Mouse (Mus musculus) small intestine, adult 2 months (tissue): ENCODE measurements around the gene Dlg5. TPM values are rescaled to one million over a fixed set of nuclear protein-coding genes. Genes with fewer than 3 reads are reported as not detected.

Experiments used
- H3K27ac ChIP-seq: fragments of 200-500 bp; 2 replicates; pipeline ENCODE4 v1.5.1; 2012; ENCODE audit warnings: low read depth, low read length, control low read depth, inconsistent platforms; ENCODE audit not compliant: insufficient read depth
- H3K27me3 ChIP-seq: fragments of 200-500 bp; 2 replicates; pipeline ENCODE4 v1.6.1; 2012; ENCODE audit warnings: mild to moderate bottlenecking, moderate library complexity, low read length, inconsistent platforms; ENCODE audit not compliant: control insufficient read depth, insufficient read depth
- H3K36me3 ChIP-seq: fragments of 200-500 bp; 2 replicates; pipeline ENCODE4 v1.6.1; 2012; ENCODE audit warnings: mild to moderate bottlenecking, low read length, control low read depth, inconsistent platforms; ENCODE audit not compliant: control insufficient read depth, insufficient read depth
- H3K4me1 ChIP-seq: fragments of 200-500 bp; 2 replicates; pipeline ENCODE4 v1.6.1; 2012; ENCODE audit warnings: low read length, inconsistent platforms, mixed read lengths; ENCODE audit not compliant: control insufficient read depth, insufficient read depth, insufficient read length
- H3K4me3 ChIP-seq: fragments of 200-500 bp; 2 replicates; pipeline ENCODE4 v1.5.1; 2012; ENCODE audit warnings: low read depth, mild to moderate bottlenecking, control low read depth, inconsistent platforms, low read length, moderate library complexity
- CTCF ChIP-seq: fragments of 200-500 bp; IDR thresholded peaks from 2 replicates; pipeline ENCODE4 v1.5.1; 2012; ENCODE audit warnings: low read depth, mild to moderate bottlenecking, control low read depth, inconsistent platforms, low read length, moderate library complexity, mixed read lengths; ENCODE audit not compliant: insufficient replicate concordance, insufficient read length; ENCODE audit errors: extremely low read depth
- POLR2A ChIP-seq: fragments of 200-500 bp; IDR thresholded peaks from 2 replicates; pipeline ENCODE4 v1.6.1; 2012; ENCODE audit warnings: low read depth, mild to moderate bottlenecking, control low read depth, inconsistent platforms, low read length, moderate library complexity
- WGBS: fragments of 180-500 bp; shearing (Covaris S2); methylation state at CpG from one replicate; pipeline ENCODE4 v1.1.7; 2018; 5-methylcytosine and 5-hydroxymethylcytosine counted together
- polyA plus RNA-seq: library from polyadenylated mRNA; depleted of rRNA; stranded (reverse); fragments of >200 nt; gene quantifications from 2 replicates; pipeline ENCODE4 v1.2.3, GENCODE M21; 2012

Gene Dlg5
- polyA plus RNA-seq, 1 experiment, result 21.1 TPM

GRCm38 (mm10) chr14:24275534-24275933 lies 29.8 kb upstream of the Dlg5 start:
- Histone ChIP-seq H3K27ac (no peak overlapping the region), H3K27me3 (no peaks in the 10 kb centered on the region), H3K4me1 (no peaks in the 10 kb centered on the region), H3K36me3 (no peaks in the 10 kb centered on the region), H3K4me3 (no peak overlapping the region)
- no peak for TF ChIP-seq CTCF
- TF ChIP-seq POLR2A, result no peak
- 35% methylated on average over 2 of the region's 2 CpGs for WGBS

DNA sequence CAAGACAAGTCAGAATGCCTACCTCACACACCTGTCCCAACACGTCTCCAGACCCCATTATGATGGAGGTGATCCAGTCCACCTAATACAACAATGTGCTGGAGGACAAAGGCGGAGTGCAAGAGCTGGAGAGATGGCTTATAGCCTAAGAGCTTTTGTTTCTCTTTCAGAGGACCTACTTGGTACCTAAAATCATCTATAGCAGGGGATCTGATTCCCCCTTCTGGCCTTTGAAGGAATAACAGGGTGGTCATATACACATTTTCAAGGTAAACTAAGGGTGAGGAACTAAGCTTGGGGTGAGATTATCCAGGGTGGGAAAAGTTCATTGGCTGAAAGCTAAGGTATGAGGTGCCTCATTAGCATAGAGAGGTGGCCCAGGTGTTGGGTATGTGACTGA lies 27.9 kb upstream of the Dlg5 start:
- WGBS, result 41% methylated on average over 2 of the region's 2 CpGs
- no peak overlapping the region for H3K27ac ChIP-seq
- no peak for TF ChIP-seq CTCF
- TF ChIP-seq POLR2A, result no peak
- no peaks in the 10 kb centered on the region for H3K27me3 ChIP-seq
- H3K36me3 ChIP-seq, result no peaks in the 10 kb centered on the region
- no peak overlapping the region for H3K4me3 ChIP-seq
- H3K4me1 ChIP-seq, result no peaks in the 10 kb centered on the region

DNA sequence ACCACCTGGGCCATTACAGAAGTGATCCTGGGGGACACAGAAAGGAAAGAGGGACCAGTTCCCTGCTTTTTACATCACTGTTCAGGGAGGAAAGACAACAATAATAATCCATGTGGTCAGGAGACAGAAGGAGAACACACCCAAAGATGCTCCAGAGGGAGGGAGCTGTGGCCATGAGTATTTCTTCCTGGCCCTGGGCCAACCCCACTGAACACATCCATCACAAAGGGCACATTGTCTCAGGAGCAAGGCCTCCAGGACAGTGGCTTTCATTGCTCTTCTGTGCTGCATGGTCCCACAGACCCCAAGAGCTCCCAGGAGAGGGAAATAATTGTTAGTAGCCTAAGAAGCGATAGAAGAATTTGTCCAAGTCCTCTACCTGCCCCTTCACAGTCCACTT lies 23.9 kb upstream of the Dlg5 start:
- no peak overlapping the region for H3K4me3 ChIP-seq
- 72% methylated on average over 1 of the region's 1 CpGs for WGBS
- no peaks in the 10 kb centered on the region for H3K27me3 ChIP-seq
- no peaks in the 10 kb centered on the region for H3K4me1 ChIP-seq
- TF ChIP-seq CTCF (no peak), POLR2A (no peak)
- no peaks in the 10 kb centered on the region for H3K36me3 ChIP-seq
- no peak overlapping the region for H3K27ac ChIP-seq

- H3K36me3 ChIP-seq, result no peaks in the 10 kb centered on the region
- 82% methylated on average over 2 of the region's 2 CpGs for WGBS
- TF ChIP-seq POLR2A, result no peak
- TF ChIP-seq CTCF, result no peak
- no peak overlapping the region for H3K4me3 ChIP-seq
- no peak overlapping the region for H3K27ac ChIP-seq
- H3K27me3 ChIP-seq, result no peaks in the 10 kb centered on the region; the same call in 1 of the 2 replicates
- no peaks in the 10 kb centered on the region for H3K4me1 ChIP-seq
These were observed 17.2 kb upstream of the Dlg5 start for GRCm38 (mm10) chr14:24262915-24263314.

DNA sequence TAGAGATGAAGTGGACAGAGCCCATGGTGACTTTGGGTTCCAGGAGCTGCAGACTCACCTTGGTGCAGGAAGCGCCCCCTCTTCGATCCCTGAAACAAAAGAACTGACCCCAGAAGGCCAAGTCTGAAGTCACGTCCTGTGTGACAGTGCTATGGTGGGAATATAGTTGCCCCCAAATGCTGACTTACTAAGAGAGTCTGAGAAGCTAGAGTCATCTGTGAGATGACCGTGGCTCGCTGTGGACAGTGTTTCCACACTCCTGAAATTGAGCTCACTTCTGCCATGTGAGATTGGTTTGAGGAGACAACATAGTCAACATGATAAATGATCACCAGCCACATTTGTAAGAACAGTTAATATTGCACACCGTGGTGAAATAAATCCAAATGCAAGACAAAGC lies 16.7 kb upstream of the Dlg5 start:
- H3K36me3 ChIP-seq, result no peaks in the 10 kb centered on the region
- H3K4me3 ChIP-seq, result no peak overlapping the region
- no peaks in the 10 kb centered on the region; the same call in 1 of the 2 replicates for H3K27me3 ChIP-seq
- no peaks in the 10 kb centered on the region for H3K4me1 ChIP-seq
- TF ChIP-seq CTCF (no peak), POLR2A (no peak)
- no peak overlapping the region for H3K27ac ChIP-seq
- 80% methylated on average over 6 of the region's 6 CpGs for WGBS

GRCm38 (mm10) chr14:24260391-24260790 lies 14.7 kb upstream of the Dlg5 start:
- Histone ChIP-seq H3K4me1 (no peaks in the 10 kb centered on the region), H3K27me3 (no peaks in the 10 kb centered on the region; the same call in 1 of the 2 replicates), H3K36me3 (no peaks in the 10 kb centered on the region), H3K4me3 (no peak overlapping the region), H3K27ac (no peak overlapping the region)
- WGBS, result 80% methylated on average over 4 of the region's 4 CpGs
- TF ChIP-seq CTCF, result no peak
- TF ChIP-seq POLR2A, result no peak

DNA sequence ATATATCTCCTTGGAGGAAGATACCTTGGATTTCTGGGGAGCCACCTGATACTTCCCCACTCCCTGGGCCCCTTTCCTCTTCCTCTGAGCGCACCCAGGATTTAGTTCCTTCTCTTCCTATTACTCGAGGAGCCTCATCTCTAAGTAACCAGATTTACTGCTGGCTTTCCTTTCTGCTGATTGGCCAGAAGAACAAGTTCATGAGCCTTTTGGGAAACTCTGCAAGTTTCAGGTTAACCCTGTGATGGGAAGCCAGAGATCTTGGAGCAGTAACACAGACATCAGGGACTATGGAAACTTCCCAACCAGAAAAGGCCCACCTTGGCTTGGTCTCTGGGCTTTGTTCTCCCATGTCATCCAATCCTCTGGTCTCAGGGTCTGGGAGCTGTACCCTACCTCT lies 10.2 kb upstream of the Dlg5 start:
- TF ChIP-seq CTCF (no peak), POLR2A (no peak)
- Histone ChIP-seq H3K36me3 (no peaks in the 10 kb centered on the region), H3K4me3 (no peak overlapping the region), H3K27ac (no peak overlapping the region), H3K27me3 (no peaks in the 10 kb centered on the region; the same call in 1 of the 2 replicates), H3K4me1 (no peaks in the 10 kb centered on the region)
- 62% methylated on average over 2 of the region's 2 CpGs for WGBS

GRCm38 (mm10) chr14:24253611-24254202 lies 8.0 kb upstream of the Dlg5 start:
- WGBS, result 11% methylated on average over 8 of the region's 8 CpGs
- no peaks in the 10 kb centered on the region for H3K4me1 ChIP-seq
- no peak overlapping the region for H3K4me3 ChIP-seq
- TF ChIP-seq CTCF (no peak), POLR2A (no peak)
- no peaks in the 10 kb centered on the region for H3K27me3 ChIP-seq
- H3K36me3 ChIP-seq, result no peaks in the 10 kb centered on the region
- no peak overlapping the region for H3K27ac ChIP-seq
